Mouse (Mus musculus) testis, adult 2 months (tissue): ENCODE measurements around the gene Irf2bp1.

Experiments used
- CTCF ChIP-seq: fragments of 200-500 bp; IDR thresholded peaks from 2 replicates; pipeline ENCODE4 v1.5.1; 2012; ENCODE audit warnings: low read depth, mild to moderate bottlenecking, inconsistent platforms, low read length, moderate library complexity; ENCODE audit not compliant: control insufficient read depth, insufficient read depth, insufficient replicate concordance
- POLR2A ChIP-seq: fragments of 200-500 bp; IDR thresholded peaks from 2 replicates; pipeline ENCODE4 v1.6.1; 2012; ENCODE audit warnings: low read depth, mild to moderate bottlenecking, inconsistent platforms, low read length, moderate library complexity; ENCODE audit not compliant: control insufficient read depth

GRCm38 (mm10) chr7:19000421-19000820, 3.4 kb upstream of the Irf2bp1 start:
- TF ChIP-seq POLR2A (no peak), CTCF (no peak)
